Mouse (Mus musculus): ENCODE measurements at regions not wholly inside any gene's neighbourhood (a gene's known extent, or its start where the extent isn't known, plus 50 kb on each side); places are given as distances from the start of the nearest gene placed in this dataset.

- TF ChIP-seq TAL1 (conservative IDR thresholded peaks at IDR 0.05; ENCODE audit: low read depth, low read length) (no peak), GATA2 (IDR thresholded peaks at IDR 0.05; ENCODE audit: borderline replicate concordance, low read depth, low read length) (no peak), CTCF (IDR thresholded peaks at IDR 0.05; ENCODE audit: low read depth, low read length) (no peak), GATA1 (IDR thresholded peaks at IDR 0.05; ENCODE audit: borderline replicate concordance, low read length) (no peak), POLR2AphosphoS5 (IDR thresholded peaks at IDR 0.05; ENCODE audit: insufficient replicate concordance, low read depth, low read length) (no peak)
- no peak overlapping the region for H3K4me3 ChIP-seq (ENCODE audit: low read depth, low read length)
- ATAC-seq (ENCODE audit: extremely low read depth, insufficient number of reproducible peaks, low FRiP score, poor library complexity, severe bottlenecking) (no peak), DNase-seq (ENCODE audit: low spot score) (no peak)
- H3K9me3 ChIP-seq (replicated peaks): no peaks in the 10 kb centered on the region
- H3K4me1 ChIP-seq (ENCODE audit: insufficient read depth, low read depth, low read length): peaks cover 2% of the 10 kb centered on the region; the same call in 1 of the 2 replicates
- peaks cover 21% of the 10 kb centered on the region for H3K27me3 ChIP-seq (ENCODE audit: insufficient read depth, low read length)
- H3K36me3 ChIP-seq (replicated peaks): no peaks in the 10 kb centered on the region
These were observed 283.7 kb downstream of the Pten start for GRCm38 (mm10) chr19:33040991-33041390.

- H3K4me3 ChIP-seq (ENCODE audit: low read depth, low read length): no peak overlapping the region
- DNase-seq (ENCODE audit: low spot score): no peak
- H3K4me1 ChIP-seq (ENCODE audit: insufficient read depth, low read depth, low read length): peaks cover 2% of the 10 kb centered on the region; the same call in 1 of the 2 replicates
- no peak for ATAC-seq (ENCODE audit: extremely low read depth, insufficient number of reproducible peaks, low FRiP score, poor library complexity, severe bottlenecking)
- TF ChIP-seq CTCF (IDR thresholded peaks at IDR 0.05; ENCODE audit: low read depth, low read length) (no peak), TAL1 (conservative IDR thresholded peaks at IDR 0.05; ENCODE audit: low read depth, low read length) (no peak), POLR2AphosphoS5 (IDR thresholded peaks at IDR 0.05; ENCODE audit: insufficient replicate concordance, low read depth, low read length) (no peak), GATA1 (IDR thresholded peaks at IDR 0.05; ENCODE audit: borderline replicate concordance, low read length) (no peak), GATA2 (IDR thresholded peaks at IDR 0.05; ENCODE audit: borderline replicate concordance, low read depth, low read length) (no peak)
- H3K9me3 ChIP-seq (replicated peaks): no peaks in the 10 kb centered on the region
- H3K36me3 ChIP-seq (replicated peaks): no peaks in the 10 kb centered on the region
- H3K27me3 ChIP-seq (ENCODE audit: insufficient read depth, low read length): peaks cover 17% of the 10 kb centered on the region
These were observed 285.5 kb downstream of the Pten start for GRCm38 (mm10) chr19:33042760-33043159.

GRCm38 (mm10) chr19:33043696-33044095 is 286.4 kb downstream of the Pten start:
- DNase-seq (ENCODE audit: low spot score) (no peak), ATAC-seq (ENCODE audit: extremely low read depth, insufficient number of reproducible peaks, low FRiP score, poor library complexity, severe bottlenecking) (no peak)
- Histone ChIP-seq H3K9me3 (replicated peaks) (no peaks in the 10 kb centered on the region), H3K4me3 (ENCODE audit: low read depth, low read length) (no peak overlapping the region), H3K4me1 (ENCODE audit: insufficient read depth, low read depth, low read length) (peaks cover 2% of the 10 kb centered on the region; the same call in 1 of the 2 replicates), H3K27me3 (ENCODE audit: insufficient read depth, low read length) (peaks cover 12% of the 10 kb centered on the region), H3K36me3 (replicated peaks) (no peaks in the 10 kb centered on the region)
- TF ChIP-seq CTCF (IDR thresholded peaks at IDR 0.05; ENCODE audit: low read depth, low read length): no peak
- no peak for TF ChIP-seq GATA2 (IDR thresholded peaks at IDR 0.05; ENCODE audit: borderline replicate concordance, low read depth, low read length)
- no peak for TF ChIP-seq POLR2AphosphoS5 (IDR thresholded peaks at IDR 0.05; ENCODE audit: insufficient replicate concordance, low read depth, low read length)
- TF ChIP-seq TAL1 (conservative IDR thresholded peaks at IDR 0.05; ENCODE audit: low read depth, low read length): no peak
- no peak for TF ChIP-seq GATA1 (IDR thresholded peaks at IDR 0.05; ENCODE audit: borderline replicate concordance, low read length)

- no peak for DNase-seq (ENCODE audit: low spot score)
- TF ChIP-seq TAL1 (conservative IDR thresholded peaks at IDR 0.05; ENCODE audit: low read depth, low read length) (no peak), POLR2AphosphoS5 (IDR thresholded peaks at IDR 0.05; ENCODE audit: insufficient replicate concordance, low read depth, low read length) (no peak), GATA1 (IDR thresholded peaks at IDR 0.05; ENCODE audit: borderline replicate concordance, low read length) (no peak), CTCF (IDR thresholded peaks at IDR 0.05; ENCODE audit: low read depth, low read length) (no peak), GATA2 (IDR thresholded peaks at IDR 0.05; ENCODE audit: borderline replicate concordance, low read depth, low read length) (no peak)
- Histone ChIP-seq H3K4me1 (ENCODE audit: insufficient read depth, low read depth, low read length) (peaks cover 5% of the 10 kb centered on the region; the same call in 1 of the 2 replicates), H3K4me3 (ENCODE audit: low read depth, low read length) (no peak overlapping the region), H3K9me3 (replicated peaks) (no peaks in the 10 kb centered on the region), H3K36me3 (replicated peaks) (no peaks in the 10 kb centered on the region), H3K27me3 (ENCODE audit: insufficient read depth, low read length) (peaks cover 26% of the 10 kb centered on the region)
- ATAC-seq (ENCODE audit: extremely low read depth, insufficient number of reproducible peaks, low FRiP score, poor library complexity, severe bottlenecking): no peak
These were observed 291.6 kb downstream of the Pten start for GRCm38 (mm10) chr19:33048754-33049442.

- DNase-seq (ENCODE audit: low spot score): no peak
- Histone ChIP-seq H3K4me3 (ENCODE audit: low read depth, low read length) (no peak overlapping the region), H3K9me3 (replicated peaks) (no peaks in the 10 kb centered on the region), H3K36me3 (replicated peaks) (no peaks in the 10 kb centered on the region), H3K4me1 (ENCODE audit: insufficient read depth, low read depth, low read length) (peaks cover 8% of the 10 kb centered on the region; the same call in 1 of the 2 replicates), H3K27me3 (ENCODE audit: insufficient read depth, low read length) (peaks cover 22% of the 10 kb centered on the region)
- TF ChIP-seq TAL1 (conservative IDR thresholded peaks at IDR 0.05; ENCODE audit: low read depth, low read length): no peak
- no peak for TF ChIP-seq GATA1 (IDR thresholded peaks at IDR 0.05; ENCODE audit: borderline replicate concordance, low read length)
- no peak for TF ChIP-seq CTCF (IDR thresholded peaks at IDR 0.05; ENCODE audit: low read depth, low read length)
- no peak for TF ChIP-seq GATA2 (IDR thresholded peaks at IDR 0.05; ENCODE audit: borderline replicate concordance, low read depth, low read length)
- no peak for TF ChIP-seq POLR2AphosphoS5 (IDR thresholded peaks at IDR 0.05; ENCODE audit: insufficient replicate concordance, low read depth, low read length)
- no peak for ATAC-seq (ENCODE audit: extremely low read depth, insufficient number of reproducible peaks, low FRiP score, poor library complexity, severe bottlenecking)
These were observed 296.0 kb downstream of the Pten start for GRCm38 (mm10) chr19:33053199-33053867.

GRCm38 (mm10) chr19:33056372-33056791 is 299.1 kb downstream of the Pten start:
- H3K27me3 ChIP-seq (ENCODE audit: insufficient read depth, low read length): peaks cover 13% of the 10 kb centered on the region
- ATAC-seq (ENCODE audit: extremely low read depth, insufficient number of reproducible peaks, low FRiP score, poor library complexity, severe bottlenecking) (no peak), DNase-seq (ENCODE audit: low spot score) (no peak)
- no peaks in the 10 kb centered on the region for H3K9me3 ChIP-seq (replicated peaks)
- peaks cover 8% of the 10 kb centered on the region; the same call in 1 of the 2 replicates for H3K4me1 ChIP-seq (ENCODE audit: insufficient read depth, low read depth, low read length)
- TF ChIP-seq GATA1 (IDR thresholded peaks at IDR 0.05; ENCODE audit: borderline replicate concordance, low read length) (no peak), GATA2 (IDR thresholded peaks at IDR 0.05; ENCODE audit: borderline replicate concordance, low read depth, low read length) (no peak), TAL1 (conservative IDR thresholded peaks at IDR 0.05; ENCODE audit: low read depth, low read length) (no peak), CTCF (IDR thresholded peaks at IDR 0.05; ENCODE audit: low read depth, low read length) (no peak), POLR2AphosphoS5 (IDR thresholded peaks at IDR 0.05; ENCODE audit: insufficient replicate concordance, low read depth, low read length) (no peak)
- H3K4me3 ChIP-seq (ENCODE audit: low read depth, low read length): no peak overlapping the region
- H3K36me3 ChIP-seq (replicated peaks): no peaks in the 10 kb centered on the region
